Mouse (Mus musculus) forebrain, embryonic 13.5 days (tissue): ENCODE data around the gene Rasgrp4. TPM values are rescaled to one million over a fixed set of nuclear protein-coding genes. Genes with fewer than 3 reads are reported as not detected.

Experiments
- ATAC-seq: fragments of 200-750 bp; cut with Nextera tagmentation; 2 replicates; pipeline ENCODE4 v1.8.0; 2017
- H3K27ac ChIP-seq: fragments of 300-500 bp; sonication (generic); 2 replicates; pipeline ENCODE4 v1.5.1; 2015; ENCODE audit warnings: inconsistent platforms, mild to moderate bottlenecking, moderate library complexity
- H3K27me3 ChIP-seq: fragments of 300-500 bp; sonication (generic); 2 replicates; pipeline ENCODE4 v1.6.1; 2015; ENCODE audit warnings: mild to moderate bottlenecking, inconsistent platforms
- H3K36me3 ChIP-seq: fragments of 300-500 bp; sonication (generic); 2 replicates; pipeline ENCODE4 v1.6.1; 2015; ENCODE audit warnings: mild to moderate bottlenecking, inconsistent platforms; ENCODE audit not compliant: poor library complexity, severe bottlenecking
- H3K4me1 ChIP-seq: fragments of 300-500 bp; sonication (generic); 2 replicates; pipeline ENCODE4 v1.6.1; 2015; ENCODE audit warnings: inconsistent platforms
- H3K4me2 ChIP-seq: fragments of 300-500 bp; sonication (generic); 2 replicates; pipeline ENCODE4 v1.6.1; 2015; ENCODE audit warnings: inconsistent platforms, mild to moderate bottlenecking, moderate library complexity
- H3K4me3 ChIP-seq: fragments of 300-500 bp; sonication (generic); 2 replicates; pipeline ENCODE4 v1.5.1; 2015; ENCODE audit warnings: mild to moderate bottlenecking, inconsistent platforms
- H3K9ac ChIP-seq: fragments of 300-500 bp; sonication (generic); 2 replicates; pipeline ENCODE4 v1.6.1; 2015; ENCODE audit warnings: mild to moderate bottlenecking, inconsistent platforms
- H3K9me3 ChIP-seq: fragments of 300-500 bp; sonication (generic); replicated peaks from 2 replicates; pipeline ENCODE4 v1.6.1; 2016; ENCODE audit warnings: inconsistent platforms
- WGBS: fragments of 180-500 bp; shearing (Covaris S2); methylation state at CpG from one replicate; pipeline ENCODE4 v1.1.7; 2015; 5-methylcytosine and 5-hydroxymethylcytosine counted together
- polyA plus RNA-seq: library from polyadenylated mRNA; unstranded; fragments of >200 nt; fragmentation: Nextera tagmentation; extraction: Ambion mirVana; gene quantifications from 2 replicates; pipeline ENCODE4 v1.2.1, GENCODE M21; 2015

The Rasgrp4 gene
- polyA plus RNA-seq, 1 experiment from 2014 or later: 0.57 TPM

DNA sequence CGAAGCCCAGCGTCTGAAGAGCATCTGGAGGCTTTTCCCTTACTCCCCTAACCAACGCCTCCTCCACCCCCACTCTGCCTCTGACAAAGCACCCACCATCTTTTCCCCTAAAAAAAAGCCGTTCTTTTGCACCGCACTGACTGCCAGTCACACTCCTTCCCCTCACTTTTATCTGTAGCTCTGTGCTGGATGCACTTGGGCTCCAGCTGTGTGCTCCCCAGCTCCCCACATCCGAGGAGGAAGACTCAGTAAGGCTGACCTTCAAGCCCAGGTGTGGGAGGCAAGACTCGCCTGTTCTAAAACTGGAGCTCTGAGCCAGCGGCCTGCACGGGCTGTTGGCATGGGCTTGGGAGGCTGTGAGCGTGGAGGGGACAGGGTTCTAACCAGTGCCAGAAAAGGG is 16.8 kb downstream of the Rasgrp4 start:
- 0 out of 2 replicates have a peak, but pooled peaks cover 2% of the 10 kb centered on the region for H3K27me3 ChIP-seq
- H3K4me2 ChIP-seq: no peak overlapping the region
- H3K27ac ChIP-seq: no peak overlapping the region
- peaks cover 9% of the 10 kb centered on the region for H3K4me1 ChIP-seq
- no peak overlapping the region for H3K9ac ChIP-seq
- WGBS: 72% methylated on average over 10 of the region's 10 CpGs
- no peak for ATAC-seq
- H3K9me3 ChIP-seq: no peaks in the 10 kb centered on the region
- H3K36me3 ChIP-seq: no peaks in the 10 kb centered on the region
- no peak overlapping the region for H3K4me3 ChIP-seq

DNA sequence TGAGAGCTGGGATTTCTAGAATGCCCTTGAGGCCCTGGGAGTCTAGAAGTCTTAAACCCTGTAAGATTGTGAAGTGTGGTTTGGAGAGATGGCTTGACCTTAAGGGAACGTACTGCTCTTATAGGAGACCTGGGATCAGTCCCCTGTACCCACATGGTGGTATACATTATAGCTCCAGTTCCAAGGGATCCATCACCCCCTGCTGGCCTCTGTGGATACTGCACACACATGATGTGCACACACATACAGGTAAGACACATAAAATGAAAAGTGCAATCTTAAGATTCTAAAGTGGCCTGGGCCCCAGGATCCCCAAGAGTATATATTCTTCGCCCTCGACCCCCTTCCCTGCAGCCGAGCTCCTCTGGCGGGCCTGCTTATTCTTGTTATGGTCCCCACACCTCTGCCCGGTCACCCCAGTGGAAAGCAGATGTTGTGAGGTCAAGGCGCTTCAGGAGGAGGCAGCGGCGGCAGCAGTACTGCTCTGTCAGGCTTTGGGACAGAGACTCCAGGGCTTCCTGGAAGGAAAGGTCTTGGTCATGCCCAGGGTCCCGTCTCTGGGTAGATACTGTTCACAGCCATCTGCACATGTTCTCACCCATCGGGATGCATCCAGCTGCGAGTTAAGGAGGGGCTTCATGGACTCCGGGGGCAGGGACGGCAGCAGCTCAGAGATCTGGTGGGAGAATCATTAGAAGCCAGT is 19.5 kb downstream of the Rasgrp4 start:
- no peak overlapping the region for H3K4me3 ChIP-seq
- no peaks in the 10 kb centered on the region for H3K36me3 ChIP-seq
- no peak overlapping the region for H3K4me2 ChIP-seq
- 98% methylated on average over 14 of the region's 14 CpGs for WGBS
- no peaks in the 10 kb centered on the region for H3K9me3 ChIP-seq
- H3K27ac ChIP-seq: no peak overlapping the region
- ATAC-seq: no peak
- peaks cover 10% of the 10 kb centered on the region for H3K4me1 ChIP-seq
- H3K27me3 ChIP-seq: peaks cover 17% of the 10 kb centered on the region
- H3K9ac ChIP-seq: no peak overlapping the region

DNA sequence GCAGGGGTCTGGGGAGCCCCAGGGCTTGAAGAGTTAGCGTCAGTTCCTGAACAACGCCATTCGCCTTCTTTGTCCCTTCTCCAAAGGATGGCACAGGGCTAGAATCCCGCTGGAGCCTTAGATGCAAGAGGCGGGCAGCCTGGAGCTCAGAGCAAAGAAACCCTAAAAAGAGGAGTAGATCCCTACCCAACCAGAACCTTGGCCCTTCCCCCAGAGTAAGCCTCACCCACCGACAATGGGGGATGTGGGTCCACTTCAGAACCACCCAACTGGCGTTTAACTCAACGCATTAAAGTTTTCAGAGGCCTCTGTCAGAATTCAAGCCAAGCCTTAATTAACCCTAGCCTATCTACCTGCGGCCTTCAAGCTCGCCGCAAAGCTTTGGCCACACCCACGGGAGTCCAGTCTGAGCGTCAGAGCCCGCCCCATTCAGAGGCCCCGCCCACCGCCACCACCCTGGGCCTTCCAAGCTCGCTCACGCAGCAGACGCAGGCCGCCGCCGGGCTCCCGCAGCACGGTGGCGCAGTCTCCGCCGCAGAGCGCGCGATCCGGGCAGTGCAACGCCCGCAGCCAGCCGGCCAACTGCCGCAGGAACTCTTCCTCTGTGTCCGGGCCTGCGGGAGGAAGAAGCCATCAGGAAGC is 20.7 kb downstream of the Rasgrp4 start:
- Histone ChIP-seq H3K4me1 (peaks cover 10% of the 10 kb centered on the region), H3K4me2 (peak overlapping the region; percentile 98), H3K27me3 (peaks cover 25% of the 10 kb centered on the region), H3K4me3 (peak overlapping the region; percentile 75), H3K9ac (peak overlapping the region; percentile 80), H3K9me3 (no peaks in the 10 kb centered on the region), H3K36me3 (no peaks in the 10 kb centered on the region), H3K27ac (peak overlapping the region; percentile 90)
- ATAC-seq: peak; percentile 93
- WGBS: 8% methylated on average over 37 of the region's 37 CpGs

DNA sequence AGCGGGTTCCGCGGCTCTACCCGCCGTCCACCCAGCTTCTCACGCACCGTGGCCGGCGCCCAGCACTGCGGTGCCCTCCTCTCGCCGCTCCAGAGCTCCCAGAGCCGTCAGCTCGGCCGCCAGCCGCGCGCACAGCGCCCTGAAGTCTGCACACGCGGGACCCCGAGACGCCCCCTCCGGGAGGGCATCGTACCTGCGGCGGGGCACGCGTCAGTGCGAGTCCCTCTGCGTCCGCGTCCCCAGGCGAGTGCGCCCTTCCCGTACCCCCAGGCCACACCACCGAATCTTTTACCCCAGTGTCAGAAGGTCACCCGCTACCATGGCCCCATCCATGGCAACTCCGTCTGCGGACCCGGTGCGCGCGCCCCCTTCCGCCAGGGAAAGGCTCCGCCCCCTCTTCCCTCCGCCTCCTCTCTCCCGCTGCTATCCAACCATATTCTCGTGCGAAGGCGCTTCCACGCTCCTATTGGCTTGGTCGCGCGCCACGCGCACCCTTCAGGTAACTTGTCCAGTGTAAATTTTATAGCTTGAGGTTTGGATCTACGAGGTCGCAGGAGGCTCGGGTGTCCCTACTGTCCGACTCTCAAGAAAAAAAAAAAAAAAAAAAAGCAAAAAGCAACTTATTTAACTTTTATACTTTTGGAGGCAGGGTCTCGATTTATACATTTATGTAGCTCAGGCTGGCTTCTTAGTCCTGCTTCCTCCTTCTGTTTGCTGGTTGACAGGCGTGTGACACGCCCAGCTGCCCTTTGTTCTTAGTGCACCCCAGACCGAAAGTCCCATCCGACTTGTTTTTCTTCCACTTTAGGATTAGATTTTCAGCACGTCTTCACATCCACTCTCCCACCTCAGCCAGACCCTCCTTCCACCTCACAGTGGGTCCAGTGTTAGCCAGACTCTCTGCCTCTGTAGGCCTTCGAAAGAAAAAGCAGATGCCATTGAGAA is 21.5 kb downstream of the Rasgrp4 start, which contains the start of gene Fam98c:
Gene Fam98c (minus strand): TSS at position 397 of the 945 bp plus-strand sequence.
- ATAC-seq: peak; percentile 77
- WGBS: 4% methylated on average over 58 of the region's 68 CpGs
- no peaks in the 10 kb centered on the region for H3K9me3 ChIP-seq
- peak within 1 kb of the TSS; percentile 90 for H3K27ac ChIP-seq
- H3K4me3 ChIP-seq: peak within 1 kb of the TSS; percentile 75
- H3K4me2 ChIP-seq: peak within 1 kb of the TSS; percentile 98
- peak within 1 kb of the TSS; percentile 80 for H3K9ac ChIP-seq
- H3K27me3 ChIP-seq: peaks cover 25% of the 10 kb centered on the region
- H3K36me3 ChIP-seq: peaks cover 3% of the 10 kb centered on the region; the same call in 1 of the 2 replicates
- peaks cover 10% of the 10 kb centered on the region for H3K4me1 ChIP-seq

DNA sequence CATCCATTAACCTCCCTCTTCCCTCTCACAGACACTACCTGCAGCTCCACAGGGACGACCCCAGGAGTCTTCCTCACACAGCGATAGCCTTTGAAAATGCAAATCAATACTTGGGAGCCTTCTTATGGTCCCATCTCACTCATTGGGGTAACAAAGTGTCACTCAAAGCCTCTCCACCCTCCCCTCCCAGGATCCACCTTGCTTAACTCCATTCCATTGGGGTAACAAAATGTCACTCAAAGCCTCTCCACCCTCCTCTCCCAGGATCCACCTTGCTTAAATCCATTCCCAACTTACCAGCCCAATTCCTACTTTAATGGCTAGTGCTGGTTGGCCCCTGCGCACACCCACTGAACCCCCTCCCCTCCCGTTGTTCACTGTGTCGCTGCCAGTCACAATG is 23.6 kb downstream of the Rasgrp4 start:
- Histone ChIP-seq H3K36me3 (peaks cover 18% of the 10 kb centered on the region), H3K9me3 (no peaks in the 10 kb centered on the region)

DNA sequence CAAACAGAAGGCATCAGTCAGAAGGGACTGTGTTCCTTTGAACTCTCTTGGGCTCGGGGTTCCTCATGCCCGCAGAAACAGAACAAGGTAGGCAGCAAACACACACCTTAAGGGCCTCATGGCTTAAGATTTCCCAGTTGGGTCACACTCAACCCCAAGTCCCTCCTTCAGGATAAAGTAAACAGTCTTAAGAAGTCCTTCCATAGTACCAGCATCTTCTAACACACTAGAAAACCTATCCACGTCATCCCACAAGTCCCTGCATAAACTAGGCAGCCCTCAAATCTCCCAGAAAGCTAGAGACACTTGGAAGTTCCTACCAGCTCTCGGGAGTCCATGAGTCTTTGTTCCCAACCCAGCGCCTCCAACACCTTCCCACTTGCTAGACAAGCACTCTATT is 27.6 kb downstream of the Rasgrp4 start:
- Histone ChIP-seq H3K4me3 (no peak overlapping the region), H3K9ac (no peak overlapping the region), H3K4me1 (0 out of 2 replicates have a peak, but pooled peaks cover under 1% of the 10 kb centered on the region), H3K4me2 (no peak overlapping the region), H3K27me3 (peaks cover 25% of the 10 kb centered on the region), H3K27ac (no peak overlapping the region), H3K9me3 (no peaks in the 10 kb centered on the region), H3K36me3 (peaks cover 22% of the 10 kb centered on the region)
- WGBS: 85% methylated on average over 5 of the region's 5 CpGs
- ATAC-seq: no peak

More for the DNA sequence above, 23.6 kb downstream of the Rasgrp4 start:
- no peak for ATAC-seq
- no peak overlapping the region for H3K4me2 ChIP-seq
- H3K4me1 ChIP-seq: peaks cover 10% of the 10 kb centered on the region
- WGBS: 0% methylated on average over 5 of the region's 5 CpGs
- peaks cover 25% of the 10 kb centered on the region for H3K27me3 ChIP-seq
- H3K9ac ChIP-seq: no peak overlapping the region
- H3K27ac ChIP-seq: no peak overlapping the region
- H3K4me3 ChIP-seq: no peak overlapping the region

DNA sequence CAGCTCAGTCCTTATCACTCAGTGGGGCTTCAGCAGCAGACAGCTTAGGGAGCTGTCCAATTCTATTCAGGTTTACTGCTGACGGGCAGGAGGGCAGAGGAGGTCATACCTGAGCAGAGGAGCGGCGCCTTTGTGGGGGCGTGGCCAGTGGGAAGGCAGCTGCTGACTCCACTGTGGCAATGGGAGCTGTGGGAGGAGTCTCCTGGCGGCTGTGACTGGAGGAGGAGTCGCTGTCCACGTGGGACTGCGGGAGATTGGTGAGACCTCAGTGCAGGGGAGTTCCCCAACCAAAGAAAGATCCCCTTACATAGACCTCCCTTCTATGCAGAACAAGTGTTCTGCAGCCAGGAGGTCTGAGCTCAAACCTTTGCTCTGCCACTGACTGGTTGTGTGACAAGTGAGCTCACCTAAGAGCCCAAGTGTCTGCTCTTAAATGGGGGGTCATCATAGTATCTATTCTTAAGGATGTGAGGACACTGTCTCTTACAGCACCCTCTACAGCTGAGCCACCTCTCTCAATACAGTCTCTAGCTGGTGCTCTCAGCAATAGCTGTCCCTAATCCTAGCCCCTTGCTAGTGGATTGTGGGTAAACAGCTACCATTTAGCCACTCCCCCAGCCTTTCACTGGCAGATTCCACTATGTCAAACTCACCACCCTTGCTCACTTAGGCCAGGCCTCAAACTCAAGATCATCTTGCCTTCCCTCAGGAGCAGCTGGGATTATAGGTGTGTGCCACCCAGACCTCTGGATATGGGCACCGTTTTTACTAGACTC is 28.3 kb downstream of the Rasgrp4 start:
- H3K4me2 ChIP-seq: no peak overlapping the region
- peaks cover 7% of the 10 kb centered on the region for H3K4me1 ChIP-seq
- H3K36me3 ChIP-seq: peaks cover 22% of the 10 kb centered on the region
- H3K9me3 ChIP-seq: no peaks in the 10 kb centered on the region
- H3K4me3 ChIP-seq: no peak overlapping the region
- H3K9ac ChIP-seq: no peak overlapping the region
- peaks cover 30% of the 10 kb centered on the region for H3K27me3 ChIP-seq
- ATAC-seq: no peak
- WGBS: 22% methylated on average over 9 of the region's 9 CpGs
- H3K27ac ChIP-seq: no peak overlapping the region

DNA sequence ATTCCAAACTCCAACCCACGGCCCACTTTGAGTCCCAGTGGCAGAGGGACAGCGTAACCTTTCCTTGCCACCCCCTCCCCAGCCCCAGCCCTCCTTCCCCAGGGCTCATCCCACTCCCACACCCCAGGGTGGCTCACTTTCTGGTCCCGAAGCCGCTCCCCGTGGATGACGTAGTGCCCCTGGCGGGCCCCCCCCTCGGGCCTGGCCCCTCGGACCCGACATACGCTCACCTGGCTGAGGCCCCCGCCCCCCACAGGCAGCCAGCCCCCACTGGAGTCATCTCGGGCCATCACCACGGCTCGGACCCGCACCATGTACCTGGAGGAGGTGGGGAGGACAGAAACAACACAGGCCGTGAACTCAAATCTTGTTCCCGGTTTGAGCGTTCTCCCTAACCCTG is 33.0 kb downstream of the Rasgrp4 start:
- peaks cover 35% of the 10 kb centered on the region for H3K27me3 ChIP-seq
- WGBS: 13% methylated on average over 19 of the region's 19 CpGs
- no peak overlapping the region for H3K27ac ChIP-seq
- no peaks in the 10 kb centered on the region for H3K9me3 ChIP-seq
- peak overlapping the region; percentile 81 for H3K4me2 ChIP-seq
- peaks cover 46% of the 10 kb centered on the region for H3K4me1 ChIP-seq
- peaks cover 9% of the 10 kb centered on the region for H3K36me3 ChIP-seq
- H3K4me3 ChIP-seq: peak overlapping the region; percentile 64
- ATAC-seq: no peak
- H3K9ac ChIP-seq: peak overlapping the region; percentile 43

DNA sequence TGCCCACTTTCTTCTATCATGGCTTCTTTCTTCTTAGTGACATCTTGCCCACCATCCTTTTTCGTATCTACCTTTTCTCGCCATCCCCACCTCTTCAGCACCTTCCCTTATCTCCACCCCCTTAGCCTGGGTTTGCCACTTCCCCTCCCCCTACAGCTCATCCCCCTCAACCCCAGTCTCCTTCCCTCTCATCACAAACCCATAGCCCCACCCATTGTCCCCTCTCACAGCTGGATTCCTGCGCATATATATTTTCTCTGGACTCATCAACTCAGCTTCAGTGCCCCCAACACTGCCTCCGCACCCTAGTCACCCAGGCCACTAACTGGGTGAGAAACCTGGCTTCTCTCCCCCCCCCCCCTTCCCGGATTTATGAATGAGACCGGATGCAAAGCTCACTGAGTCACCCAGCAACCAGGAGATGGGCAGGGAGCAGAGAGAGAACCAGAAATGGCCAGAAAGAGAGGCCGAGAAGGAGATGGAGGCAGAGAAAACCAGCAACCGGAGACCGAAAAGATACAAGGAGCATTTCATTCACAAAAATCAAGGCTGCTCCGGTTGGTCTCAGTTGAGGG is 33.6 kb downstream of the Rasgrp4 start:
- Histone ChIP-seq H3K4me1 (peaks cover 49% of the 10 kb centered on the region), H3K4me3 (peak overlapping the region; percentile 64), H3K9ac (peak overlapping the region; percentile 75), H3K27me3 (peaks cover 41% of the 10 kb centered on the region), H3K4me2 (peak overlapping the region; percentile 81), H3K9me3 (no peaks in the 10 kb centered on the region), H3K36me3 (peaks cover 14% of the 10 kb centered on the region), H3K27ac (peak overlapping the region; percentile 81; the same call in 1 of the 2 replicates)
- 2% methylated on average over 10 of the region's 10 CpGs for WGBS
- no peak for ATAC-seq

DNA sequence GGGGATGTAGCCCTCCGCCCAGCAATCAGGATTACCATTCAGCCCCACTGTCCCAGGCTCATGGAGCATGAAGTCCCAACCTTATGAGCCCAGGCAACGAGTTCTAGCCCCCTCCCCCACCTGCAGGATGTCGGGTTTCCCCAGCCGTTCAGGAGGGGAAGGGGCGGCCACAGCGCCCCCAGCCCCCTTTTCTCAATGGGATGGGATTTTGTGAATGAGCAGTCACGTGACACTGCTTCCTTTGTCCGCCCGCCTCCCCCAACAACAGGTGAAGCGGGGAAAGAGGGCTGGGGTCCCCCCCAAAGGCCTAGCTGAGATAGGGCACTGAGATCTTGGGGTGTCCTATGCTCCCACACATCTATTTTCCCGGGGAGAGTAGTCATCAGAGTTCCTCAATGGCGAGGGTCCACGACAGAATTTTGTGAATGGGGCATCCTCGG is 34.2 kb downstream of the Rasgrp4 start:
- H3K9me3 ChIP-seq: no peaks in the 10 kb centered on the region
- peak overlapping the region; percentile 75 for H3K9ac ChIP-seq
- peaks cover 49% of the 10 kb centered on the region for H3K4me1 ChIP-seq
- H3K36me3 ChIP-seq: peaks cover 19% of the 10 kb centered on the region
- H3K4me3 ChIP-seq: peak overlapping the region; percentile 64
- WGBS: under 1% methylated on average over 14 of the region's 14 CpGs
- H3K4me2 ChIP-seq: peak overlapping the region; percentile 81
- peak overlapping the region; percentile 81 for H3K27ac ChIP-seq
- ATAC-seq: peak; percentile 39
- H3K27me3 ChIP-seq: peaks cover 47% of the 10 kb centered on the region
